Mouse (Mus musculus): ENCODE measurements around the gene Cblb. TPM values are rescaled to one million over a fixed set of nuclear protein-coding genes. Genes with fewer than 3 reads are reported as not detected.

Gene Cblb
- polyA plus RNA-seq, 1 experiment from 2014 or later = 28.3 TPM

GRCm38 (mm10) chr16:52125896-52126295 is 94.9 kb downstream of the Cblb start:
- Histone ChIP-seq H3K36me3 (peaks cover 36% of the 10 kb centered on the region), H3K9me3 (replicated peaks) (no peaks in the 10 kb centered on the region), H3K4me3 (no peak overlapping the region), H3K27me3 (ENCODE audit: low read depth, poor library complexity, severe bottlenecking) (no peaks in the 10 kb centered on the region), H3K27ac (replicated peaks) (no peak overlapping the region), H3K4me1 (peaks cover 2% of the 10 kb centered on the region; the same call in 1 of the 2 replicates)
- 87% methylated on average over 4 of the region's 4 CpGs for WGBS
- no peak for DNase-seq (ENCODE audit: low spot score)

DNA sequence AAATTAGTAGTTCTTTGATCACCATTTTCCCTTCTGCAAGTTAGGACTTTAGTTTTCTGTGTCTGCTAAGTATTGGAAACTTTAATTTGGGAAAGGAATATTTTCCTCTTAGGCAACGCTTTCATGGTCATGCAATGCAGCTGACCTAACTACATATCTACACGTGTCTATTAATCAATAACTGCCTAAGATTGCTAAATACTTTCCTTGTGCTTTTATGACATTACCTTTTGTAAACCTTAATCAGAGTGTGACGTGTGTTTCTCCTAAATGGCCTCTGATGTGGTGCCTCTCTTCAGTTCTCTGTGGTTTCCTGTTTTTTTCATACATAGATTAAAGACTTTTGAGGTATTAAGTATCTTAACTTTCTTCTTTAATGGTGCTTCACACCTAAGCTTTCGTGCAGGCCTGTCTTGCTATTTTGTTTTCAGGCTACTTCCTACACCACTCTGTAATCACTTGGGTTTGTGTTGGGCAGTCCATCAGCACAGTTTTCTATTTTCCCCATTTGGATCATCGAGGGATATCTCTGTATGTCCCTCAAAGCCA is 98.4 kb downstream of the Cblb start:
- WGBS = 90% methylated on average over 5 of the region's 5 CpGs

DNA sequence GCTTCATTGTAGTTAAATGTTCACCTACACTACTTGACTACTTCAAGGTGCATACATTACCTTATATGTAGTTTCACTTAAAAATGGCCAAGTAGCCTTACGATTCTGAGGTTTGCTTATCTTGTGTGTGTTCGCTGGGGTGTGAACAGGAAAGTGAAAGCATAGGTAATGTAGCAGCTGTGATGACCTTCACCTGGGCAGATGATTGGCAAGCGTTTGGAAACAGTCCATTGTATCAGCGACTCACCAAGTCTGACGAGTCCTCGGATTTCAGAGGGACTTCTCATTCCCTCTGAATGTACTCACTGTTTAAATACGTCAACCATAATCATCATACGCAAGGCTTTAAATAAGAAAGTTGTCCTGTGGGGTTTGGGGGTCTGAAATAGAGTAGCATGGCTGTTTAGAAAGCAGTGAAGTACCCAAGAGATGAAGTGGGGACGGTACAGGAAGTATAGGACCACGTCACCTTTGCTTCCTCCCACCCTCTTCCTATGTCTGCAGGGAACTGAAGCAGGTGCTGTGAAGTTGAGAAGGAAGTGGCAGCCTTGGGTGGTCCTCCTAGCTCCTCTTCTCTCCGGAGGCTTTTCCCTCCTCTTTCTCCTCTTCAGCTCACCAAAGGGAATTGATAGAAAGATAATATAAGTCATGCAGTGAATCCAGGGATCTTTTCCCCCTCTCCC is 101.9 kb downstream of the Cblb start:
- no peaks in the 10 kb centered on the region for H3K4me1 ChIP-seq
- H3K27ac ChIP-seq (replicated peaks) = no peak overlapping the region
- no peak for DNase-seq (ENCODE audit: low spot score)
- WGBS = 89% methylated on average over 11 of the region's 11 CpGs
- no peak overlapping the region for H3K4me3 ChIP-seq
- H3K9me3 ChIP-seq (replicated peaks) = no peaks in the 10 kb centered on the region
- peaks cover 42% of the 10 kb centered on the region for H3K36me3 ChIP-seq
- no peaks in the 10 kb centered on the region for H3K27me3 ChIP-seq (ENCODE audit: low read depth, poor library complexity, severe bottlenecking)

More for the DNA sequence above, 98.4 kb downstream of the Cblb start:
- Histone ChIP-seq H3K9me3 (replicated peaks) (no peaks in the 10 kb centered on the region), H3K27ac (replicated peaks) (no peak overlapping the region), H3K36me3 (peaks cover 29% of the 10 kb centered on the region), H3K27me3 (ENCODE audit: low read depth, poor library complexity, severe bottlenecking) (no peaks in the 10 kb centered on the region), H3K4me1 (no peaks in the 10 kb centered on the region), H3K4me3 (no peak overlapping the region)
- DNase-seq (ENCODE audit: low spot score) = no peak

DNA sequence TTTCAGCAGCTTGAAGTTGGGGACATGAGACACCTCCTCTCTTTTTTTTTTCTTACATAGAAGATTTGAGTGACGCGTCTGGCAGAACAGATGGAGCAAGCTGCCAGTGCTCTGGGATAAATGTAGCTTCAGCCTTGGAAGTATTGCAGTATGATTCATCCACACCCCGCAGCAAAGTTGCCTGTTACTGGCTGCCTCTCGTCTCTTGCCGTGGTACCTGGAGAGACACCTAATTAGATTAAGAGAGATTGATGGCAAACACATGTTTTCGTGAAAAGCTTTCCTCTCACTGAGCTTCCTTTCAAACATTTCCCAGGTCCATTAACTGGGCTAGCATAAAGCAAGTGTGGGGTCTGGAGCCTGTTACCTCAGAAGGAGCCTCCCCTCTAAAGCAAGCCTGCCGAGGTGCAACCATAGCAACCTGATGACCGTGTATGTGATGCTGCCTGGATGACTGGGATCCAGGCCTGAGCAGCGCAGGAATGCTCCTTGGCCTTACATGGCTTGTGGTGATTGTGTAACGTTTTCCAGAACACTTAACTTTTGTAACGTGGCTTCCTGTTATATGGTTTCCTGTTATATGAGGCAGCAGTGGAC is 103.7 kb downstream of the Cblb start:
- H3K4me3 ChIP-seq = no peak overlapping the region
- no peak overlapping the region for H3K27ac ChIP-seq (replicated peaks)
- peaks cover 46% of the 10 kb centered on the region for H3K36me3 ChIP-seq
- H3K27me3 ChIP-seq (ENCODE audit: low read depth, poor library complexity, severe bottlenecking) = no peaks in the 10 kb centered on the region
- H3K9me3 ChIP-seq (replicated peaks) = no peaks in the 10 kb centered on the region
- WGBS = 77% methylated on average over 11 of the region's 11 CpGs
- no peak for DNase-seq (ENCODE audit: low spot score)
- H3K4me1 ChIP-seq = no peaks in the 10 kb centered on the region

DNA sequence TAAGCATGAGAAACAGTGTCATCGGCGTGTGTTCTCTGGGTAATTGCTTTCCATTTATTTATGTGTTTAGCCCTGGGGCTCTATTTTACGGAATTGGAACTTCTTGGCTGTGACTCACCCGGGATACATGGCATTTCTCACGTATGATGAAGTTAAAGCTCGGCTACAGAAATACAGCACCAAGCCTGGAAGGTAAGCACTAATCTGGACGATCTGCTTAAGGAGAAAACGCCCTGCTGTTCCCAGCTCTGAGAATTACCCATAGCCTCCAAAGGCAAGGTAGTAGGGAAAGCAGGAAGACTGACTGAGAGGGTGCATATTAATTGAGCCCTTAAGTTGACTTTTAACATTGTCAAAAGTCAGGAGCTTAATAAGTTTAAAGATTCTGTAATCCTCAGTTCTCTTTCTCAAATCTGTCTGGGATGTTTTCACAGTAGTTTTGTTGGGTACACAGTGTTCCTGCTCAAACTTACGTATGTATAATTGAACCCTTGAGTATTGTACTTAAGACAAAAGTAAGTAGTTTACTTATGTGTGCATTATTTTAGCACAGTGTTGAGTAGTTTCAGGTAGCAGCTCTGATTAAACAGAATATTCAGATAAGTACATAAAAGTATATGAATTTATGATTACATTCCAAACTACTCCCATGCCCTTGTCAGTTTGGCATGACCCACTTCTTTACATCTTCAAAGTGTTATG is 104.8 kb downstream of the Cblb start:
- Histone ChIP-seq H3K9me3 (replicated peaks) (no peaks in the 10 kb centered on the region), H3K4me1 (no peaks in the 10 kb centered on the region), H3K27me3 (ENCODE audit: low read depth, poor library complexity, severe bottlenecking) (no peaks in the 10 kb centered on the region), H3K4me3 (no peak overlapping the region), H3K27ac (replicated peaks) (no peak overlapping the region), H3K36me3 (peaks cover 44% of the 10 kb centered on the region)
- DNase-seq (ENCODE audit: low spot score) = no peak
- 92% methylated on average over 9 of the region's 9 CpGs for WGBS

DNA sequence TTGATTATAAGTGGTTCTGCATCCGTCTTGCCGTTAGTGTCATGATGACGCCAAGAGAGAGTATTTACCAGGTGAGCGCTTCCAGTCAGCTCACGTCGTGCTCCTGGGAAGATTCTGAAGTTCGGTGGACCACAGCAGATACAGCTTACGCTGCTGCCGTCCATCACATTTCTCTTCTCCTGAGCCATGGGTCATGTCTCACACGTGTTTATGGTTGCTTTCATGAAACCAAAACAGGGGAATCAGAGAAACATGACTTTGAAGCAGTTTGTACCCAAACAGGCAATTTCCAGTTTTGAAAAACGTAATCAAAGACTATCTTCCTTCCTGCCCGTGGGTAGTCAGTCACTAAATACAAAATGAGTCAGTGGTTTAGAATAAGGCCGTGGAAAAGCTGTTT is 112.1 kb downstream of the Cblb start:
- Histone ChIP-seq H3K36me3 (peaks cover 62% of the 10 kb centered on the region), H3K27me3 (ENCODE audit: low read depth, poor library complexity, severe bottlenecking) (no peaks in the 10 kb centered on the region), H3K27ac (replicated peaks) (no peak overlapping the region), H3K4me1 (no peaks in the 10 kb centered on the region), H3K4me3 (no peak overlapping the region), H3K9me3 (replicated peaks) (no peaks in the 10 kb centered on the region)
- 96% methylated on average over 13 of the region's 13 CpGs for WGBS
- no peak for DNase-seq (ENCODE audit: low spot score)

DNA sequence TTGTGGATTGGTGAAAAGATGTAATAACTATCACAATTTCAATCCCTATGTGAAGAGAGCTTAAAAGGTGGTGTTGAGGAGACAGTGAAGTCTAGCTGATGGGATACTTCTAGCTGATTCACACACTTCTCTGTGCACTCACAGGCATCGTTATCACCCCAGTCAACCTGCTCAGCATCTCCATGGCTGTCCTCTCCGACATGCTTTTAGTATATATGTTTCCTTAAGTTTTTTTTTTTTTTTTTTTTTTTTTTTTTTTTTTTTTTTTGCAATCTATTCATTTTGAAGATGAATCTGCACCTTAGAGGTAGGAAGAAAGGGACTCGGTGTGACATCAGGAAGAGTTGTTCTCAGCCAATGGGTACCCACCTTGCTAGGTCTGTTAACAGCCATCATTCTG is 112.8 kb downstream of the Cblb start:
- peaks cover 68% of the 10 kb centered on the region for H3K36me3 ChIP-seq
- no peaks in the 10 kb centered on the region for H3K9me3 ChIP-seq (replicated peaks)
- no peak for DNase-seq (ENCODE audit: low spot score)
- H3K4me3 ChIP-seq = no peak overlapping the region
- no peaks in the 10 kb centered on the region for H3K4me1 ChIP-seq
- H3K27ac ChIP-seq (replicated peaks) = no peak overlapping the region
- H3K27me3 ChIP-seq (ENCODE audit: low read depth, poor library complexity, severe bottlenecking) = no peaks in the 10 kb centered on the region
- WGBS = 92% methylated on average over 3 of the region's 3 CpGs

- H3K27me3 ChIP-seq (ENCODE audit: low read depth, poor library complexity, severe bottlenecking) = no peaks in the 10 kb centered on the region
- H3K4me1 ChIP-seq = no peaks in the 10 kb centered on the region
- DNase-seq (ENCODE audit: low spot score) = no peak
- 94% methylated on average over 5 of the region's 5 CpGs for WGBS
- H3K4me3 ChIP-seq = no peak overlapping the region
- no peaks in the 10 kb centered on the region for H3K9me3 ChIP-seq (replicated peaks)
- no peak overlapping the region for H3K27ac ChIP-seq (replicated peaks)
- H3K36me3 ChIP-seq = peaks cover 67% of the 10 kb centered on the region
These were observed 113.8 kb downstream of the Cblb start for GRCm38 (mm10) chr16:52144792-52145191.

DNA sequence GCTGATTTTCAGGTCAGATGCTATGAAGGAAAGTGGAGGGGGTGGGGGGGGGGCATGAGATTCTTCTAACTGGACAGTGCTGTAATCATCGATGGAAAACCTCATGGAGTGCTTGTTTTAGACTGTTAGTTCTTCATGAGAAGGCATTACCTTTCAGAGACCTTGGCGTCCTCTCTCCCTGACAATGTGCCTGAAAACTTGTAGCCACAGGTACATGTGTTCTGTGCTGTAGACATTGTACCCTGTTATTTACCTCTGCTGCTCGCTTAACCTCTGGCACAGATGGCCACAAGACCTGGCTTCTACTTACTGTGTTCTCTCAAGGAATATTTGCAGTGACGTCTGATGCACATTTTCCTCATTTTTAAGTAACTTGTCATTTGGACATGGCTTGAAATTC is 114.5 kb downstream of the Cblb start:
- H3K36me3 ChIP-seq = peaks cover 67% of the 10 kb centered on the region
- H3K27ac ChIP-seq (replicated peaks) = no peak overlapping the region
- no peaks in the 10 kb centered on the region for H3K27me3 ChIP-seq (ENCODE audit: low read depth, poor library complexity, severe bottlenecking)
- 91% methylated on average over 4 of the region's 4 CpGs for WGBS
- H3K4me1 ChIP-seq = no peaks in the 10 kb centered on the region
- no peak for DNase-seq (ENCODE audit: low spot score)
- no peaks in the 10 kb centered on the region for H3K9me3 ChIP-seq (replicated peaks)
- H3K4me3 ChIP-seq = no peak overlapping the region

- Histone ChIP-seq H3K36me3 (peaks cover 65% of the 10 kb centered on the region), H3K4me1 (no peaks in the 10 kb centered on the region), H3K27ac (replicated peaks) (no peak overlapping the region), H3K27me3 (ENCODE audit: low read depth, poor library complexity, severe bottlenecking) (no peaks in the 10 kb centered on the region), H3K9me3 (replicated peaks) (no peaks in the 10 kb centered on the region), H3K4me3 (no peak overlapping the region)
- 95% methylated on average over 11 of the region's 11 CpGs for WGBS
- DNase-seq (ENCODE audit: low spot score) = no peak
These were observed 116.1 kb downstream of the Cblb start for GRCm38 (mm10) chr16:52146976-52147696.

DNA sequence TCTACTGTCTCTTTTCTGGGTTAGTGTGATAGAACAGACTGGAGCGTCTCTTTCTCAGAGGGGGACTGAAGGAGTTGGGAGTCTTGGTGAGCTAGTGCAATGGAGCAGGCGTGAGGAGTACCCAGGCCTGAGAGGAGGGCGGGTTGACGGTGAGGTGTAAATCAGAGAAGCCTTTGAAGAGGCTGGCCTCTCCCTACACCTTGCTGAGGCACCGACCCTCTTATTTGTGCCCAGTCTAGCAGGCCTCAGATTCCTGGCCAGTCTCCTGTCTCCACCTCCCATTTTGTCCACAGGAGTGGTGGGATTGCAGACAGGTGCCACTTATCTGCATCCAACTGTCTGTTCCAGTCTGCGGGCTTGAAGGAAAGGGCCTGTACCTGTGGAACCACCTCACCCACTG is 117.0 kb downstream of the Cblb start:
- DNase-seq (ENCODE audit: low spot score) = no peak
- Histone ChIP-seq H3K4me1 (no peaks in the 10 kb centered on the region), H3K9me3 (replicated peaks) (no peaks in the 10 kb centered on the region), H3K27me3 (ENCODE audit: low read depth, poor library complexity, severe bottlenecking) (no peaks in the 10 kb centered on the region), H3K36me3 (peaks cover 65% of the 10 kb centered on the region), H3K4me3 (no peak overlapping the region), H3K27ac (replicated peaks) (no peak overlapping the region)
- whole genome bisulfite sequencing = 90% methylated on average over 6 of the region's 6 CpGs

GRCm38 (mm10) chr16:52149135-52149769 is 118.2 kb downstream of the Cblb start:
- Histone ChIP-seq H3K4me3 (no peak overlapping the region), H3K27ac (replicated peaks) (no peak overlapping the region), H3K27me3 (ENCODE audit: low read depth, poor library complexity, severe bottlenecking) (no peaks in the 10 kb centered on the region), H3K4me1 (no peaks in the 10 kb centered on the region), H3K36me3 (peaks cover 63% of the 10 kb centered on the region), H3K9me3 (replicated peaks) (no peaks in the 10 kb centered on the region)
- no peak for DNase-seq (ENCODE audit: low spot score)
- 94% methylated on average over 6 of the region's 6 CpGs for WGBS
